Mouse (Mus musculus) spleen, embryonic (tissue): Measurements from ENCODE around the gene Hist1h3h.
"Not testable (repeated sequence)": the region's sequence is repeated elsewhere in the genome, so short reads cannot be mapped to it uniquely, and the experiment has no call there.

Source experiments
- CTCF ChIA-PET: fragments of 350-600 bp; sonication (Branson Sonifier 250); formaldehyde crosslinking; loops from one replicate; lab custom pipeline; 2022; lab: Charles Lee

The Hist1h3h gene

GRCm38 (mm10) chr13:21717397-21718357, at the start of gene Hist1h3h:
Gene Hist1h3h (plus strand): TSS chr13:21717659.
- CTCF ChIA-PET, result interaction anchor here (0.5 kb wide), 1 partner anchor 313 kb away, joined by 3 read pairs; no protein-coding TSS in a partner anchor

DNA sequence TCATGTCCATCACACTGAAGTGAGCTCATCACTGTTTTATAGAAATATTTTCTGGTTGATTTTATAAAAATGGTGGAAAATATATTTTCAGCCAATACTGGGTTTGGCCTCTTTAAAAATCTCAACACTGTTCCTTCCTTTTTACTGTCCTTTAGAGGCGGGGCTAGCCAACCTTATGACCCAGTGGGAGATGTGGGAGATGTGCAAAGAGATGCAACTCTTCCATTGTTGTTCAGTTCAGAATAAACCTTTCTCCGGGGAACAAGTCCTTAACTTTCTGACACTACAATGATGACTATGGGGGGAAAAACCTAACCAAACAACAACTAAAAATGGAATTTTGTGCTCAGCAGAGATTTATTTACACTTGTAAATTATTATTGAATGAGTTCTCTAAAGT, 40.2 kb upstream of the Hist1h3h start, which contains the start of gene Olfr1360:
TSS of gene Olfr1360 (minus strand) at position 101 of the 400 bp plus-strand sequence.
- CTCF ChIA-PET, result no interaction called here

- CTCF ChIA-PET, result no interaction called here
Measured at GRCm38 (mm10) chr13:21697811-21698210, 19.6 kb upstream of the Hist1h3h start, which contains the start of gene Olfr1359. Gene Olfr1359 (plus strand): TSS chr13:21698111.

- CTCF ChIA-PET, result no interaction called here
Measured at GRCm38 (mm10) chr13:21706669-21707068, 10.8 kb upstream of the Hist1h3h start.

DNA sequence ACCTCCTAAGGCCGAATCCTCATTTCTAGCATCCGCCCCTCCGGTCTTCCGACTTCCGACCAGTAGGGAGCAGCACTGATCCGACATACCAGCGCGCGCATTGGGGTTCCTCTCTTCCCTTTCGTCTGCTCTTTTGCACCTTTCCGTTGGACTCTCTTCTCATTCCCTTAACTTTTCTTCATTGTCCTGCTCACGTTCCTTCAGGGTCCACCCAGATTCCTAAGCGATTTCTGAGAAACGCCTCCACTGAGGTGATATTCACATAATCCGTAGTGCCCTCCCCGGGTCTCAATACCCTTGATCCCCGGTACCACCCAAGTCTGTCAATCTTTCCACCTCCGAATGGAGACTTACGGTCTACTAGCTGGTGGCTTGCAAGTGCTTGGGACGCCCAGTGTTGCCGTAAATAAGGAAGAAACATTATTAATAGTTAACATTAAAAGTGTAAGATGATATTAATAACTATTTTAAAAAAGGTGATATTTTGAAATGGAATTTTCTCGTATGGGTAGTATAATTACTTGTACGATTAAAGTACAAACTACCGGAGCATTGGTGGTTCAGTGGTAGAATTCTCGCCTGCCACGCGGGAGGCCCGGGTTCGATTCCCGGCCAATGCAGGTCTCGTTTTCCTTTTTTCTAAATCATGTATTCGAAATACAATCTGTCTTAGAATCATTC, 7.3 kb upstream of the Hist1h3h start:
- CTCF ChIA-PET, result interaction anchor here (0.6 kb wide), 1 partner anchor 72 kb away, joined by 3 read pairs; no protein-coding TSS in a partner anchor

DNA sequence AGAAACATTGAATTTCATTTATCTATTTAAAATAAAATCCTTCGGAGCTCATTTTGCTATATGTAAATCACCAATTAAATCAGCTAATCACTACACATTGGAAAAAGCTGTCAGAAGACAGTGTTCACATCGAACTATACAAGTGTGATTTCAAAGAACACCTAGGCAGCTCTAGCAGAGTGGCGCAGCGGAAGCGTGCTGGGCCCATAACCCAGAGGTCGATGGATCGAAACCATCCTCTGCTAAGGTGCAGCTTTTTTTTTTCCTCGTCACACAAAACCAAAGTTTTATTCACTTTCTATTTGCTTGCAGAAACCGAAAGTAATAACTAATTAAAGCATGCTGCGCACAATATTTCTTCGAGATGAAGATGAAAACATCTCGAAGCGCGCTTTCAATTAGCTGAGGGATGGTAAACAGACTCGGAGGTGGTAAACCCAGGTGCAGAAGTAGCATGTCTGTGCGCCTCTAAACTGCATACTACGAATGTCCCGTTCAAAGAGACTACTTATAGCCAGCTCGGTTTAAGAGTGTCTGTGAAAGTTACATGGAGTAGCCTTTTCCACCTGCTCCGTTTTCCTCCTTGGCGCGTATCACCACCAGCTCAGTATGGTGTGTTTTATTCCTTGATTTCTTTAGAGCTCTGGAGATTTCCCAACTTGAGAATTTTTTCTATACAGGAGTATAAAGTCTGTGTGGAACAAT, 6.5 kb upstream of the Hist1h3h start:
- CTCF ChIA-PET, result interaction anchor here (0.6 kb wide), 1 partner anchor 71 kb away, joined by 3 read pairs; no protein-coding TSS in a partner anchor

- CTCF ChIA-PET, result no interaction called here
Measured at GRCm38 (mm10) chr13:21711698-21712097, 5.8 kb upstream of the Hist1h3h start.

GRCm38 (mm10) chr13:21714725-21715124, 2.7 kb upstream of the Hist1h3h start:
- CTCF ChIA-PET, result no interaction called here

DNA sequence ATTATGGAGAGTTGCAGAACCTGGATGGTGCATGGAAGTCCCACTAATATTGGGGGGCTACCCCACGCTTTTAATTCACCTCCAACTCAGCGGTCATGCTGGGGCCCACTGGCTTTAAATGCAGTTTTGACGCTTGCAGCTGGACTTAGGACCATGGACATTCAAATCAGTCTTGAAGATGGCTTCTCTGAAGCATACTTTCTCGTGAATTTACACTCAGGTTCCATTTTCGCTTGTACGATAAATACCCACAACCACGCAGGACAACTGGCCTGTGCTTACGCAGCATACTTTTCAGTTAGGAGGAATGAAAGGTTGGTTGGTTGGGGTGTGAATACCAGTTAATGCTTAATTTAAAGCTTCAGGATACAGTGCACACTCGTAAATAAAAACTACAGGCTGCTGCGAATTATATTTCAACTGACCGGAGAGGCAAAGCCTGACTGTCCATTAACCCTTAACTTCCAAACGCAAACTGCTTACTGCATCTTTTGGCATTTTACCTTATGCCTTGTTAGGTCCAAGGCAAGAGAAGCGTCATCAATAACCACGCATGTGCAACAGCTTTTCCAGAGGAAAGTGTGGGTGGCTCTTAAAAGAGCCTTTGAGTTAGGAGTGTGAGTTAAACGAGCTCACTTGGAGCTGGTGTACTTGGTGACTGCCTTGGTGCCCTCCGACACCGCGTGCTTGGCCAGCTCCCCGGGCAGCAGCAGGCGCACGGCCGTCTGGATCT, 2.2 kb upstream of the Hist1h3h start:
- CTCF ChIA-PET, result interaction anchor here (0.6 kb wide), 2 partner anchors 328 to 337 kb away, joined by 3 read pairs; no protein-coding TSS in a partner anchor

DNA sequence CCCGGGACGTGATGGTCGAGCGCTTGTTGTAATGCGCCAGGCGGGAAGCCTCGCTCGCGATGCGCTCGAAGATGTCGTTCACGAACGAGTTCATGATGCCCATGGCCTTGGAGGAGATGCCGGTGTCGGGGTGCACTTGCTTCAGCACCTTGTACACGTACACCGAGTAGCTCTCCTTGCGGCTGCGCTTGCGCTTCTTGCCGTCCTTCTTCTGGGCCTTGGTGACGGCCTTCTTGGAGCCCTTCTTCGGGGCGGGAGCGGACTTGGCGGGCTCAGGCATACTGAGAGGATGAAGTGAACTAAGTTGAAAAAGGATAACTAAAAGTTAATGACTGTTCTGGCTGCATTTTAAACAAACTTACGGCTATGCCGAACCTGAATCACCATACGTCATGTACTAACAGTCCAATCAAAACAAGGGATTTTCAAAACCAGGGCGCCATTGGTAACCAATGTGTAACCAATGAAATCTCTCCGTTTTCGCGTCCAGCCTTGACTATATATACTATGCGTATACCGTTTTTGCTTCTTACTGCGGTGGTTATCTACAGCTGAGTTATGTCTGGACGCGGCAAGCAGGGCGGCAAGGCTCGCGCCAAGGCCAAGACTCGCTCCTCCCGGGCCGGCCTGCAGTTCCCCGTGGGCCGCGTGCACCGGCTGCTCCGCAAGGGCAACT, 1.5 kb upstream of the Hist1h3h start, which contains the start of the genes Hist1h2bl and Hist1h2ai:
TSS of gene Hist1h2bl (minus strand) at position 280 of the 676 bp plus-strand sequence.
TSS of gene Hist1h2ai (plus strand) at position 559 of the 676 bp plus-strand sequence.
- CTCF ChIA-PET, result interaction anchor here (0.6 kb wide), 1 partner anchor 328 kb away, joined by 3 read pairs; no protein-coding TSS in a partner anchor

DNA sequence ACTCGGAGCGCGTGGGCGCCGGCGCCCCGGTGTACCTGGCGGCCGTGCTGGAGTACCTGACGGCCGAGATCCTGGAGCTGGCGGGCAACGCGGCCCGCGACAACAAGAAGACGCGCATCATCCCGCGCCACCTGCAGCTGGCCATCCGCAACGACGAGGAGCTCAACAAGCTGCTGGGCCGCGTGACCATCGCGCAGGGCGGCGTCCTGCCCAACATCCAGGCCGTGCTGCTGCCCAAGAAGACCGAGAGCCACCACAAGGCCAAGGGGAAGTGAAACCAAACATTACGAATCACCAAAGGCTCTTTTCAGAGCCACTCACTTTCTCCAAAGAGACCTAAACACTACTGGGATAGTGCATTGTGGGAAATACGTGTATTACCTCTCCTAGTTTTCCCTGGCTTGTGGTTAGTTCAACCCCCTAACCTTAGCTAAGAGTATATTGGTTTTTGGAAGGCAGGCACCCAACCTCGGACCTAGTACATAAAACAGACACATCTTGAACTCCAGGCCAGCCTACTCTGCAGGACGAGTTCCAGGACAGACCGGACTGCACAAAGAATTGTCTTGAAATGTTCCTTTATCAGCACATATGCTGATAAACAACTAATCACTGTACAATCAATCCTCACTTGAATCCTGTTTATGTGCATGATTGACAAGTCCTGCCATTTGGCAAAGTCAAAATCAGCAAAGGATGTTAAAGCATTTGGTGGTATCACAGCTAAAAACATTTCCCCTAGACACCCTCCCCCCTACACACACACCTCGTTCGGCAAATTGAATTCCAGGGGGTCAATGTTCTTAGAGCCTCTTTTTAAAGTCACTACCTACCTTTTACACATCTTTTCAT, 693 bp upstream of the Hist1h3h start:
- CTCF ChIA-PET, result not testable (repeated sequence)

DNA sequence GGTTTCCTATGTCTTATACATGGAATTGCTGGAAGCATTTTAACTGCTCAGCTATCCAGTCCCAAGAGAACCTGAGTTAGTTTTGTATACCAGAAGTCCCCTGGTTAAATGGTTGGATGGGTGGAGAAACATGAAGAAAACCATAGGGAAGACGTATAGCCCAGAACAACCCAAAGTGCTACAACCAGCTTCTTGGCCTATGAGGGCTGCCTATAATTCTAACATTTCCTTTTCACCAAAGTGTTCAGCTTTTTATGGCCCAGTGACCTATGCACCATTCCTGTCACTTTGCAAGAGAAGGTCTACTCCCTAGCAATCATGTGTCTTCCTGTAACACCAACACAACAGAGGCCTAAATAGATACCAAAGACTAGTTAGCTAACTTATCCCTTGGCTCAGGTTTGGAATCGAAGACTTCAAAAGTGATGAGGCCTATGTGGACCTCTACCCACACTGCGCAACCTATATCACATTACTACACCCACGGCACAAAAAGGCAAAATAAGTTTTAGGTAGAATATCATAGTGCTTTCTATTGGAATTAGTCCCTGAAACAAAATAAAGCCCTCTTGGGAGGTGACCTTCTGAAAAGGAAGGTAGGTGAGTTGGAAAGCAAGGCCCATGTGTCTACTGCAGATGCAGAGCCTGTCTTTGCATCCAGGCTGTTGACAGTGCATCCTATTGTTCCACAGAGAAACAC, 1.1 kb downstream of the Hist1h3h start:
- CTCF ChIA-PET, result interaction anchor here (0.5 kb wide), 1 partner anchor 312 kb away, joined by 3 read pairs; no protein-coding TSS in a partner anchor

GRCm38 (mm10) chr13:21721107-21721756, 3.8 kb downstream of the Hist1h3h start:
- CTCF ChIA-PET, result not testable (repeated sequence)

DNA sequence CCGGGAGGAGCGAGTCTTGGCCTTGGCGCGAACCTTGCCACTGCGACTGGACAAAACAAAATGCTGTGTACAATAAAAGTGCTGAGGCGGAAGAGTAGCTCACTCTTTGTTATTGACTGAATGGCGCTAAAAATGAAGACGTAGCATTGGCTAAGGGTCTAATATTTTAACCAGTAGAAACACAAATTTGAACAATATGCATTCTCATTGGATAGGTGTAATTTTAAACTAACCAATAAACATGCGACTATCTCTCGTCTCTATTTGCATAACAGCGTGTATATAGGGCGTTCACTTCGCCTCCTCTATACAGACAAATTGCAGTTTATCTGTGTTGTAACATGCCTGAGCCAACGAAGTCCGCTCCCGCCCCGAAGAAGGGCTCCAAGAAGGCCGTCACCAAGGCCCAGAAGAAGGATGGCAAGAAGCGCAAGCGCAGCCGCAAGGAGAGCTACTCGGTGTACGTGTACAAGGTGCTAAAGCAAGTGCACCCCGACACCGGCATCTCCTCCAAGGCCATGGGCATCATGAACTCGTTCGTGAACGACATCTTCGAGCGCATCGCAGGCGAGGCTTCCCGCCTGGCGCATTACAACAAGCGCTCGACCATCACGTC, 4.4 kb downstream of the Hist1h3h start, which contains the start of gene Hist1h2bm:
TSS of gene Hist1h2bm (plus strand) at position 288 of the 616 bp plus-strand sequence.
- CTCF ChIA-PET, result not testable (repeated sequence)

DNA sequence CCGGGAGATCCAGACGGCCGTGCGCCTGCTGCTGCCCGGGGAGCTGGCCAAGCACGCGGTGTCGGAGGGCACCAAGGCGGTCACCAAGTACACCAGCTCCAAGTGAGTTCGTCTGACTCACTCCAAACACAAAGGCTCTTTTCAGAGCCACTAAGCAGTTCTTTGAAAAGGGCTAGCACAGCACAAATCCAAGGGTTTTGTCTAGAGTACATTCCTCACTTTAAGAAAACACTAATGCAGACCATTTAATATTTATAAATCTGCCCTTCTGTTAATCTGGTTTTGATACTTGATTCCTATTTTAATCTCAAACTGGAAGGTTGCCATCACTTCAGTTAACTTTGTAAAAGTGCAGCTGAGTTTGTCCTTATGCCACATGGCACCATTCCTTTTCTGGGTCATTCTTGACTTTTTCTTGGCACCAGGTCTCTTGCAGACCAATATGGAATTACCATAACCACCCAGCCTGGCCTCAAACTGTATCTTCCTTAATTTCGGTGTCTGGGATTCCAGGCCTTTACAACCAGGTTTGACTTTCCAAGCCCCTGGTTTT, 5.0 kb downstream of the Hist1h3h start:
- CTCF ChIA-PET, result no interaction called here

- CTCF ChIA-PET, result interaction anchor here (0.6 to 0.7 kb wide), 2 partner anchors 19 to 125 kb away, joined by 3 to 15 read pairs; no protein-coding TSS in a partner anchor
Measured at GRCm38 (mm10) chr13:21722993-21723836, 5.8 kb downstream of the Hist1h3h start.
